Mouse (Mus musculus): Measurements from ENCODE around the gene Pes1. TPM values are rescaled to one million over a fixed set of nuclear protein-coding genes. Genes with fewer than 3 reads are reported as not detected.

The Pes1 gene
- total and polyA plus RNA-seq, 3 experiments, result 240 to 498 (median 301) TPM

- H3K9me3 ChIP-seq (replicated peaks; ENCODE audit: insufficient read depth, low read length), result no peaks in the 10 kb centered on the region
- H3K36me3 ChIP-seq (ENCODE audit: control insufficient read depth in 1 of 2, insufficient read depth in 2 of 2, low read length in 2 of 2), result no peaks in the 10 kb centered on the region
- H3K27me3 ChIP-seq (ENCODE audit: control insufficient read depth in 1 of 2, insufficient read depth in 2 of 2, low read length in 2 of 2), result peaks cover 0 to 3% of the 10 kb centered on the region in 2 experiments; a peak in 2 of 4 replicates
- no peak overlapping the region for H3K27ac ChIP-seq (ENCODE audit: control insufficient read depth, low read depth, low read length)
- H3K4me3 ChIP-seq (ENCODE audit: control insufficient read depth in 1 of 2, insufficient read depth in 1 of 2, low read depth in 2 of 2, low read length in 2 of 2), result no peak overlapping the region
- no peak overlapping the region for H3K9ac ChIP-seq (ENCODE audit: control insufficient read depth, low read depth, low read length, poor library complexity, severe bottlenecking)
- H3K79me2 ChIP-seq (ENCODE audit: control insufficient read depth, insufficient read depth, low read length, poor library complexity), result no peaks in the 10 kb centered on the region
- no peak for DNase-seq (ENCODE audit: low read depth, low spot score)
- TF ChIP-seq E2F4 (IDR thresholded peaks at IDR 0.05; ENCODE audit: borderline replicate concordance, low read depth, low read length) (no peak), POLR2A (IDR thresholded peaks at IDR 0.05; ENCODE audit: control insufficient read depth in 1 of 2, insufficient read depth in 1 of 2, low read depth in 1 of 2, low read length in 2 of 2, poor library complexity in 1 of 2) (no peak), MAX (IDR thresholded peaks at IDR 0.05; ENCODE audit: low read length) (no peak), ZMIZ1 (IDR thresholded peaks at IDR 0.05; ENCODE audit: low read depth, low read length) (no peak), NELFE (IDR thresholded peaks at IDR 0.05; ENCODE audit: low read depth, low read length) (no peak), MXI1 (IDR thresholded peaks at IDR 0.05; ENCODE audit: low read depth, low read length) (no peak), NRF1 (IDR thresholded peaks at IDR 0.05; ENCODE audit: insufficient read depth, low read depth, low read length, poor library complexity, severe bottlenecking) (no peak)
- no peaks in the 10 kb centered on the region for H3K4me1 ChIP-seq (ENCODE audit: control insufficient read depth in 1 of 2, insufficient read depth in 2 of 2, low read length in 2 of 2)
Observed at GRCm38 (mm10) chr11:3997978-3998720, 34.4 kb downstream of the Pes1 start.

GRCm38 (mm10) chr11:3999547-3999946 lies 35.8 kb downstream of the Pes1 start:
- H3K9ac ChIP-seq (ENCODE audit: control insufficient read depth, low read depth, low read length, poor library complexity, severe bottlenecking), result no peak overlapping the region
- H3K9me3 ChIP-seq (replicated peaks; ENCODE audit: insufficient read depth, low read length), result no peaks in the 10 kb centered on the region
- H3K27me3 ChIP-seq (ENCODE audit: control insufficient read depth in 1 of 2, insufficient read depth in 2 of 2, low read length in 2 of 2), result peaks cover 0 to 3% of the 10 kb centered on the region in 2 experiments; a peak in 2 of 4 replicates
- TF ChIP-seq POLR2AphosphoS5 (IDR thresholded peaks at IDR 0.05; ENCODE audit: borderline replicate concordance, low read depth, low read length) (no peak), USF1 (IDR thresholded peaks at IDR 0.05; ENCODE audit: low read depth, low read length) (no peak), CHD1 (IDR thresholded peaks at IDR 0.05; ENCODE audit: low read depth, low read length) (no peak), POLR2A (IDR thresholded peaks at IDR 0.05; ENCODE audit: control insufficient read depth in 1 of 2, insufficient read depth in 1 of 2, low read depth in 1 of 2, low read length in 2 of 2, poor library complexity in 1 of 2) (no peak), GABPA (IDR thresholded peaks at IDR 0.05; ENCODE audit: low read depth, low read length) (no peak), NELFE (IDR thresholded peaks at IDR 0.05; ENCODE audit: low read depth, low read length) (no peak), TBP (IDR thresholded peaks at IDR 0.05; ENCODE audit: low read depth, low read length) (no peak), MXI1 (IDR thresholded peaks at IDR 0.05; ENCODE audit: low read depth, low read length) (no peak), MYC (IDR thresholded peaks at IDR 0.05; ENCODE audit: low read depth, low read length) (no peak), ZNF384 (IDR thresholded peaks at IDR 0.05; ENCODE audit: low read depth, low read length) (no peak), E2F4 (IDR thresholded peaks at IDR 0.05; ENCODE audit: borderline replicate concordance, low read depth, low read length) (no peak)
- no peak for DNase-seq (ENCODE audit: low read depth, low spot score)
- no peaks in the 10 kb centered on the region for H3K4me1 ChIP-seq (ENCODE audit: control insufficient read depth in 1 of 2, insufficient read depth in 2 of 2, low read length in 2 of 2)
- H3K4me3 ChIP-seq (ENCODE audit: control insufficient read depth in 1 of 2, insufficient read depth in 1 of 2, low read depth in 2 of 2, low read length in 2 of 2), result no peak overlapping the region
- H3K27ac ChIP-seq (ENCODE audit: control insufficient read depth, low read depth, low read length), result no peak overlapping the region
- no peaks in the 10 kb centered on the region for H3K79me2 ChIP-seq (ENCODE audit: control insufficient read depth, insufficient read depth, low read length, poor library complexity)
- no peaks in the 10 kb centered on the region for H3K36me3 ChIP-seq (ENCODE audit: control insufficient read depth in 1 of 2, insufficient read depth in 2 of 2, low read length in 2 of 2)
